Mouse (Mus musculus) NIH3T3 (cell line): ENCODE measurements at regions not wholly inside any gene's neighbourhood (a gene's known extent, or its start where the extent isn't known, plus 50 kb on each side); places are given as distances from the start of the nearest gene placed in this dataset.
A peak's percentile ranks its signal among the peaks of the same experiment; 100 is the strongest.

Experiments
- DNase-seq: peaks from one replicate; pipeline ENCODE4 v3.0.0-alpha.2; 2012; ENCODE audit warnings: low read depth

- peak; percentile 13 for DNase-seq
Measured at GRCm38 (mm10) chr6:20290496-20290895, 924.8 kb upstream of the Kcnd2 start.
